Mouse (Mus musculus) midbrain, postnatal 0 days (tissue): ENCODE results near the gene Nrip3. TPM values are rescaled to one million over a fixed set of nuclear protein-coding genes. Genes with fewer than 3 reads are reported as not detected.
A peak's percentile ranks its signal among the peaks of the same experiment; 100 is the strongest.

Experiments
- ATAC-seq: fragments of 200-750 bp; cut with Nextera tagmentation; 2 replicates; pipeline ENCODE4 v1.8.0; 2017; ENCODE audit warnings: moderate number of reproducible peaks, mild to moderate bottlenecking, moderate TSS enrichment, moderate library complexity; ENCODE audit not compliant: low FRiP score
- DNase-seq: peaks from one replicate; pipeline ENCODE4 v3.0.0-alpha.2; 2015; ENCODE audit warnings: low spot score
- H3K27ac ChIP-seq: fragments of 300-500 bp; sonication (generic); 2 replicates; pipeline ENCODE4 v1.5.1; 2014; ENCODE audit warnings: low read depth, mild to moderate bottlenecking, low read length, mixed read lengths
- H3K27me3 ChIP-seq: fragments of 300-500 bp; sonication (generic); 2 replicates; pipeline ENCODE4 v1.6.1; 2014; ENCODE audit warnings: low read length, control low read depth, mixed read lengths; ENCODE audit not compliant: insufficient read depth
- H3K36me3 ChIP-seq: fragments of 300-500 bp; sonication (generic); 2 replicates; pipeline ENCODE4 v1.6.1; 2014; ENCODE audit warnings: low read length, control low read depth, mixed read lengths; ENCODE audit not compliant: insufficient read depth
- H3K4me1 ChIP-seq: fragments of 300-500 bp; sonication (generic); 2 replicates; pipeline ENCODE4 v1.6.1; 2014; ENCODE audit warnings: mild to moderate bottlenecking, control low read depth, antibody characterized with exemption, low read length, mixed read lengths; ENCODE audit not compliant: insufficient read depth
- H3K4me2 ChIP-seq: fragments of 300-500 bp; sonication (generic); 2 replicates; pipeline ENCODE4 v1.6.1; 2014; ENCODE audit warnings: low read depth, mild to moderate bottlenecking, low read length, mixed read lengths; ENCODE audit not compliant: poor library complexity, severe bottlenecking
- H3K4me3 ChIP-seq: fragments of 300-500 bp; sonication (generic); 2 replicates; pipeline ENCODE4 v1.5.1; 2014; ENCODE audit warnings: low read depth, mild to moderate bottlenecking, low read length, moderate library complexity
- H3K9ac ChIP-seq: fragments of 300-500 bp; sonication (generic); replicated peaks from 2 replicates; pipeline ENCODE4 v1.6.1; 2014; ENCODE audit warnings: mild to moderate bottlenecking, low read length, moderate library complexity, mixed read lengths; ENCODE audit not compliant: poor library complexity, severe bottlenecking
- H3K9me3 ChIP-seq: fragments of 300-500 bp; sonication (generic); 2 replicates; pipeline ENCODE4 v1.6.1; 2016; ENCODE audit warnings: low read length, control low read depth
- CTCF ChIP-seq: IDR thresholded peaks from 2 replicates; pipeline ENCODE4 v1.5.1; 2016; ENCODE audit warnings: antibody characterized with exemption, mild to moderate bottlenecking
- WGBS: fragments of 180-500 bp; shearing (Covaris S2); extraction: QIAGEN DNeasy Blood & Tissue Kit; methylation state at CpG from one replicate; pipeline ENCODE4 v1.1.7; 2014; 5-methylcytosine and 5-hydroxymethylcytosine counted together
- polyA plus RNA-seq: library from polyadenylated mRNA; unstranded; fragments of >200 nt; fragmentation: Nextera tagmentation; extraction: Ambion mirVana; gene quantifications from 2 replicates; pipeline ENCODE4 v1.2.1, GENCODE M21; 2015
- total RNA-seq: library from RNA; depleted of rRNA; stranded (reverse); fragments of >200 nt; gene quantifications from 2 replicates; pipeline ENCODE4 v1.2.3, GENCODE M21; 2014

The Nrip3 gene
- total and polyA plus RNA-seq, 2 experiments from 2014 or later: 21.7 to 38.5 TPM

- H3K4me3 ChIP-seq: no peak overlapping the region
- TF ChIP-seq CTCF: no peak
- H3K27me3 ChIP-seq: no peaks in the 10 kb centered on the region
- H3K4me2 ChIP-seq: no peak overlapping the region
- no peak overlapping the region for H3K9ac ChIP-seq
- ATAC-seq (no peak), DNase-seq (no peak)
- WGBS: 94% methylated on average over 3 of the region's 3 CpGs
- H3K27ac ChIP-seq: no peak overlapping the region
- H3K36me3 ChIP-seq: no peaks in the 10 kb centered on the region
- no peaks in the 10 kb centered on the region for H3K9me3 ChIP-seq
- peaks cover 3% of the 10 kb centered on the region; the same call in 1 of the 2 replicates for H3K4me1 ChIP-seq
Measured at GRCm38 (mm10) chr7:109756291-109756690, 25.5 kb downstream of the Nrip3 start.

- TF ChIP-seq CTCF: no peak
- no peak overlapping the region for H3K4me2 ChIP-seq
- DNase-seq (no peak), ATAC-seq (no peak)
- no peaks in the 10 kb centered on the region for H3K9me3 ChIP-seq
- 94% methylated on average over 8 of the region's 8 CpGs for WGBS
- H3K27me3 ChIP-seq: no peaks in the 10 kb centered on the region
- no peak overlapping the region for H3K9ac ChIP-seq
- H3K4me1 ChIP-seq: peaks cover 3% of the 10 kb centered on the region; the same call in 1 of the 2 replicates
- H3K4me3 ChIP-seq: no peak overlapping the region
- H3K27ac ChIP-seq: no peak overlapping the region
- H3K36me3 ChIP-seq: no peaks in the 10 kb centered on the region
Measured at GRCm38 (mm10) chr7:109754034-109754433, 27.8 kb downstream of the Nrip3 start.

- Histone ChIP-seq H3K9me3 (no peaks in the 10 kb centered on the region), H3K27ac (peak within 1 kb of the TSS; percentile 86), H3K9ac (peak within 1 kb of the TSS; percentile 96), H3K4me3 (peak within 1 kb of the TSS; percentile 91), H3K36me3 (peaks cover 5% of the 10 kb centered on the region; the same call in 1 of the 2 replicates), H3K27me3 (no peaks in the 10 kb centered on the region), H3K4me1 (peaks cover 3% of the 10 kb centered on the region; the same call in 1 of the 2 replicates), H3K4me2 (peak within 1 kb of the TSS; percentile 88)
- DNase-seq (peak; percentile 77), ATAC-seq (peak; percentile 94)
- under 1% methylated on average over 68 of the region's 74 CpGs for WGBS
- TF ChIP-seq CTCF: peak; percentile 30
Measured at GRCm38 (mm10) chr7:109752008-109752925, 29.6 kb downstream of the Nrip3 start, which contains the start of gene Tmem9b. Tmem9b (minus strand) TSS chr7:109752875.

- no peaks in the 10 kb centered on the region for H3K9me3 ChIP-seq
- no peak for TF ChIP-seq CTCF
- ATAC-seq: peak; percentile 4
- no peak for DNase-seq
- WGBS: under 1% methylated on average over 13 of the region's 13 CpGs
- H3K4me2 ChIP-seq: peak overlapping the region; percentile 88
- peaks cover 9% of the 10 kb centered on the region for H3K36me3 ChIP-seq
- no peaks in the 10 kb centered on the region for H3K27me3 ChIP-seq
- H3K27ac ChIP-seq: peak overlapping the region; percentile 86
- peak overlapping the region; percentile 91 for H3K4me3 ChIP-seq
- H3K9ac ChIP-seq: peak overlapping the region; percentile 96
- H3K4me1 ChIP-seq: peaks cover 3% of the 10 kb centered on the region; the same call in 1 of the 2 replicates
Measured at GRCm38 (mm10) chr7:109751427-109752007, 30.3 kb downstream of the Nrip3 start.

GRCm38 (mm10) chr7:109747747-109748146 lies 34.1 kb downstream of the Nrip3 start:
- Histone ChIP-seq H3K9ac (no peak overlapping the region), H3K27me3 (no peaks in the 10 kb centered on the region), H3K36me3 (peaks cover 36% of the 10 kb centered on the region), H3K4me3 (no peak overlapping the region), H3K9me3 (no peaks in the 10 kb centered on the region), H3K4me2 (no peak overlapping the region), H3K4me1 (no peaks in the 10 kb centered on the region; the same call in 1 of the 2 replicates), H3K27ac (no peak overlapping the region)
- DNase-seq (no peak), ATAC-seq (no peak)
- peak; percentile 54 for TF ChIP-seq CTCF
- 60% methylated on average over 1 of the region's 1 CpGs for WGBS

- Histone ChIP-seq H3K27me3 (no peaks in the 10 kb centered on the region), H3K27ac (no peak overlapping the region), H3K4me3 (no peak overlapping the region), H3K4me1 (no peaks in the 10 kb centered on the region), H3K36me3 (peaks cover 60% of the 10 kb centered on the region), H3K9ac (no peak overlapping the region), H3K4me2 (no peak overlapping the region), H3K9me3 (no peaks in the 10 kb centered on the region)
- TF ChIP-seq CTCF: no peak
- 87% methylated on average over 4 of the region's 4 CpGs for WGBS
- DNase-seq (no peak), ATAC-seq (no peak)
Measured at GRCm38 (mm10) chr7:109741703-109742102, 40.1 kb downstream of the Nrip3 start.
